Mouse (Mus musculus) bone marrow, adult 2 months (tissue): ENCODE results near the gene 1500011B03Rik. TPM values are rescaled to one million over a fixed set of nuclear protein-coding genes. Genes with fewer than 3 reads are reported as not detected.
"Not testable (repeated sequence)": the region's sequence is repeated elsewhere in the genome, so short reads cannot be mapped to it uniquely, and the experiment has no call there.

Source experiments
- H3K27ac ChIP-seq: fragments of 200-500 bp; 2 replicates; pipeline ENCODE4 v1.5.1; 2012; ENCODE audit warnings: low read depth, mild to moderate bottlenecking, control low read depth, inconsistent platforms, low read length; ENCODE audit not compliant: control insufficient read depth, poor library complexity, insufficient read depth
- H3K4me1 ChIP-seq: fragments of 200-500 bp; 2 replicates; pipeline ENCODE4 v1.6.1; 2011; ENCODE audit warnings: low read length; ENCODE audit not compliant: control insufficient read depth, insufficient read depth
- H3K4me3 ChIP-seq: fragments of 200-500 bp; replicated peaks from 2 replicates; pipeline ENCODE3; 2011; ENCODE audit warnings: mild to moderate bottlenecking, low read depth, low read length, control low read depth; ENCODE audit not compliant: control insufficient read depth
- CTCF ChIP-seq: fragments of 200-500 bp; IDR thresholded peaks from 2 replicates; pipeline ENCODE4 v1.5.1; 2011; ENCODE audit warnings: low read length, control low read depth; ENCODE audit not compliant: control insufficient read depth, insufficient read depth
- POLR2A ChIP-seq: fragments of 200-500 bp; IDR thresholded peaks from 2 replicates; pipeline ENCODE4 v1.6.1; 2011; ENCODE audit warnings: low read depth, mild to moderate bottlenecking, control low read depth, low read length, borderline replicate concordance; ENCODE audit not compliant: control insufficient read depth
- WGBS: fragments of 180-500 bp; shearing (Covaris S2); methylation state at CpG from one replicate; pipeline ENCODE4 v1.1.7; 2018; 5-methylcytosine and 5-hydroxymethylcytosine counted together
- polyA plus RNA-seq: library from polyadenylated mRNA; stranded (reverse); fragments of >200 nt; gene quantifications from 2 replicates; pipeline ENCODE4 v1.2.4, GENCODE M21; 2011; ENCODE audit warnings: low replicate concordance; ENCODE audit not compliant: missing spikeins, insufficient read depth, insufficient read length

The 1500011B03Rik gene
- polyA plus RNA-seq, 1 experiment: 25.3 TPM

GRCm38 (mm10) chr5:114842674-114843073 lies 19.4 kb upstream of the 1500011B03Rik start:
- TF ChIP-seq CTCF: no peak
- 88% methylated on average over 5 of the region's 5 CpGs for WGBS
- H3K4me3 ChIP-seq: no peak overlapping the region
- H3K4me1 ChIP-seq: no peaks in the 10 kb centered on the region
- H3K27ac ChIP-seq: no peak overlapping the region

GRCm38 (mm10) chr5:114842155-114842554 lies 18.9 kb upstream of the 1500011B03Rik start:
- not testable (repeated sequence) for H3K4me3 ChIP-seq, H3K27ac ChIP-seq, H3K4me1 ChIP-seq
- 65% methylated on average over 3 of the region's 3 CpGs for WGBS

- not testable (repeated sequence) for H3K27ac ChIP-seq, H3K4me1 ChIP-seq
- 70% methylated on average over 5 of the region's 5 CpGs for WGBS
These were observed 17.2 kb upstream of the 1500011B03Rik start for GRCm38 (mm10) chr5:114840481-114840880.

GRCm38 (mm10) chr5:114836886-114837285 lies 13.6 kb upstream of the 1500011B03Rik start:
- TF ChIP-seq POLR2A (no peak), CTCF (no peak)
- Histone ChIP-seq H3K4me3 (no peak overlapping the region), H3K4me1 (no peaks in the 10 kb centered on the region), H3K27ac (no peak overlapping the region)
- WGBS: 77% methylated on average over 12 of the region's 12 CpGs

More at GRCm38 (mm10) chr5:114840481-114840880, 17.2 kb upstream of the 1500011B03Rik start:
- H3K4me3 ChIP-seq: not testable (repeated sequence)

GRCm38 (mm10) chr5:114829740-114830139 lies 6.5 kb upstream of the 1500011B03Rik start:
- Histone ChIP-seq H3K27ac (no peak overlapping the region; the same call in 1 of the 2 replicates), H3K4me3 (no peak overlapping the region), H3K4me1 (peaks cover 3% of the 10 kb centered on the region; the same call in 1 of the 2 replicates)
- TF ChIP-seq POLR2A: no peak
- no peak for TF ChIP-seq CTCF
- WGBS: 56% methylated on average over 3 of the region's 3 CpGs

GRCm38 (mm10) chr5:114827427-114827826 lies 4.2 kb upstream of the 1500011B03Rik start:
- WGBS: 47% methylated on average over 12 of the region's 12 CpGs
- H3K4me3 ChIP-seq: no peak overlapping the region
- H3K27ac ChIP-seq: no peak overlapping the region
- TF ChIP-seq CTCF (no peak), POLR2A (no peak)
- peaks cover 5% of the 10 kb centered on the region; the same call in 1 of the 2 replicates for H3K4me1 ChIP-seq

GRCm38 (mm10) chr5:114825978-114826691 lies 2.9 kb upstream of the 1500011B03Rik start:
- Histone ChIP-seq H3K4me1 (peaks cover 5% of the 10 kb centered on the region; the same call in 1 of the 2 replicates), H3K4me3 (peak overlapping the region; percentile 51), H3K27ac (no peak overlapping the region)
- TF ChIP-seq POLR2A: 0 out of 2 replicates have a peak, but pooled peaks have one; percentile 18
- peak; percentile 19; the same call in 1 of the 2 replicates for TF ChIP-seq CTCF
- WGBS: 6% methylated on average over 27 of the region's 27 CpGs

GRCm38 (mm10) chr5:114824197-114824596 lies 929 bp upstream of the 1500011B03Rik start:
- H3K4me3 ChIP-seq: peak overlapping the region; percentile 54
- 6% methylated on average over 9 of the region's 9 CpGs for WGBS
- no peak for TF ChIP-seq POLR2A
- TF ChIP-seq CTCF: peak; percentile 79
- peaks cover 5% of the 10 kb centered on the region; the same call in 1 of the 2 replicates for H3K4me1 ChIP-seq
- H3K27ac ChIP-seq: no peak overlapping the region

GRCm38 (mm10) chr5:114818124-114818523 lies 5.1 kb downstream of the 1500011B03Rik start:
- Histone ChIP-seq H3K4me3 (no peak overlapping the region), H3K4me1 (no peaks in the 10 kb centered on the region), H3K27ac (no peak overlapping the region)
- no peak for TF ChIP-seq CTCF
- TF ChIP-seq POLR2A: no peak
- 67% methylated on average over 11 of the region's 11 CpGs for WGBS
